Mouse (Mus musculus) adrenal gland, adult 8-10 months (tissue): ENCODE measurements around the gene Abca4. TPM values are rescaled to one million over a fixed set of nuclear protein-coding genes. Genes with fewer than 3 reads are reported as not detected.
"Not testable (repeated sequence)": the region's sequence is repeated elsewhere in the genome, so short reads cannot be mapped to it uniquely, and the experiment has no call there.

Experiments used
- DNase-seq: peaks from one replicate; pipeline ENCODE4 v3.0.0; 2022
- total RNA-seq, 4 experiments: library from RNA; stranded (reverse); gene quantifications; 2 replicates each; pipeline ENCODE4 v1.2.4; 2022

Abca4 gene
- total RNA-seq, 4 experiments from 2014 or later, result 1.3 to 14.0 (median 2.5) TPM

- DNase-seq, result no peak
These were observed 167.3 kb downstream of the Abca4 start for GRCm38 (mm10) chr3:122211446-122212125.

- no peak for DNase-seq
These were observed 177.2 kb downstream of the Abca4 start for GRCm38 (mm10) chr3:122221240-122222036.

DNA sequence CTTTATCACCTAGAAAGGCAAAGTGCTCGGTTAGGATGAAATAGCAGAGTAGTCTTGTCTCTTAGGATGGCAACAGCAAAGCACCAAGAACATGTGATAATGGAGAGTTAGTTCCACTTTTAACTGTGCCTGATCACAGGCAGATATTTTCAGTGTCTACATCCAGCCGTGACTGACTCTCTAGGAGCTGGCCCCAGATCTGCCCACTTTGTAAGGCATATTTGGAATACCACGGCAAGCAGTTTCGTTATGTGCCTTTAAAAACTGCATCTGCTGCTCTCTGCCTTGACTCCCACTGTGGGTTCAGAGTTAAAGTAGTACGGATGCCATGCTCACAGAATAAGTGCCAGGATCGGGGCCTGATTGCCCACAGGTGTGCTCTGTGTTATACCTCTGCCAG, 182.7 kb downstream of the Abca4 start:
- DNase-seq, result not testable (repeated sequence)

Other genes starting within 250 kb of the Abca4 start
- 10 to 100 TPM; 73.7 to 90.3 (median 78.7) TPM for gene Abcd3, start 229.1 kb upstream of the Abca4 start, total RNA-seq
- gene Arhgap29, start 91.9 kb upstream of the Abca4 start, total RNA-seq, result 10 to 100 TPM; 47.3 to 67.5 (median 51.3) TPM
- gene Gclm, start 201.1 kb downstream of the Abca4 start, total RNA-seq, result 100 to 1,000 TPM in 2 of 4 experiments, 10 to 100 TPM in 2; 85.9 to 118 (median 100) TPM
- 10 to 100 TPM; 36.0 to 43.2 (median 38.6) TPM for gene Dnttip2, start 229.9 kb downstream of the Abca4 start, total RNA-seq
- gene Bcar3, start 249.7 kb downstream of the Abca4 start, total RNA-seq, result 10 to 100 TPM; 64.1 to 91.3 (median 70.4) TPM